Mouse (Mus musculus): ENCODE results near the gene Limch1.
A peak's percentile ranks its signal among the peaks of the same experiment; 100 is the strongest.

The Limch1 gene

DNA sequence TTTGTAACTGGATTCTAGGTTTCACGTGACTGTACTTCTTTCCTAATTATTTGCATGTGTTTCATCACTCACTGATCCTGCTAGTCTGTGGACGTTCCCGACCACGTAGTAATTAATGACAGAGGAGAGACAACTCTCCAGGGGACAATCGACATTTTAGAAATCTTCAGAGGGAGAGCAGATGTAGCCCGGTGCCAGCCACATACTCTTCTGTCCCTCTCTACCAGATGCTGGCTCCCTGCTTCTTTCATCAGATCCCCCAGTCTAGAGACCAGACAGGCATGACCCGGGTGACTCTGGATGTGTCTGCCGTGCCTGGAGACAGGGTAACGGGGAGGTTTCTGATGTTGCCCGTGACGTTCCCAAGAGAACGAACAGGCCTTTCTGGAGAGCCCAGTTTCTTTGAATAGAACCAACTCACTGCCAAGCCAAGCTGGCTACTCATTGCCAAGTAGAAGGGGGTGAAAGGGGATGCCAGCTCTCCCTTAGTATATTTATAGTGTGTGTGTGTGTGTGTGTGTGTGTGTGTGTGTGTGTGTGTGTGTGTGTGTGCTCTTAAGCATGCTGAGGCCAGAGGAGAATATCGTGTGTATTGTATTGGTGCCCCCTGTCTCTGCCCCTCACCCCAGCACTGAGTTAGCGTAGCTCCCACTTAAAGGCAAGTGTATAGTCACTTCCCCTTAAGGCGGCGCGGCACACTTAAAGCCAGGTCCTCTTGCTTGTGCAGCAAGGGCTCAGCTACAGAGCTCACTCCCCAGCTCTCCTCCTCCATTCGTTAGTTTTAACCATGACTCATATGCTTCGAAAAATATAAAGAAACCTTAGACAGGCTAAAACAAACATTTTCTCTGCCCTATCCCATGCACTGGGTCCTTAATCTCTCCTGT, 233.9 kb downstream of the Limch1 start:
- DNase-seq (ENCODE audit: low spot score) = no peak

GRCm38 (mm10) chr5:66980862-66981261, 235.2 kb downstream of the Limch1 start:
- DNase-seq (ENCODE audit: low spot score) = no peak

DNA sequence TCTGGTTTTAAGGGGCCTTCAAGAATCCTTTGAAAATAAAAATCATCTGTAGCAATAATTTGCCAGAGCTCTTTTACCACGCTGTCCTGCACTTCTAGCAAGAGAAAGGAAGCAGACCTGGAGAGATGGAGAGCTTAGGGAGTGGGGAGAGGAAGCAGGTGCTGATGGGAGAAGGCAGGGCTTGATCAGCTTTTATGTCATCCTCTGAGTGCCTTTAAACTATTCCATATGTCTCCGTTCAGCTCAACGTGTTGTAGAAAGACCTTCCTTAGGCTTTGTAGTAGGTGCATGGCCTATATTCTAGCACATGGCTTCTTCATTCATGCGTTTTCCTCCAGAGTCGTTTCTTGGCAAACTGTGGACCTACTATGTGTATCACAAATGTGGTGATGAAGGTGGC, 237.5 kb downstream of the Limch1 start:
- no peak for DNase-seq (ENCODE audit: low spot score)

GRCm38 (mm10) chr5:66988926-66989325, 243.3 kb downstream of the Limch1 start:
- DNase-seq (ENCODE audit: low spot score) = no peak

- no peak for DNase-seq (ENCODE audit: low spot score)
These were observed 243.9 kb downstream of the Limch1 start for GRCm38 (mm10) chr5:66989531-66989930.

- DNase-seq (ENCODE audit: low spot score) = no peak
These were observed 246.8 kb downstream of the Limch1 start for GRCm38 (mm10) chr5:66992401-66992800.

- no peak for DNase-seq (ENCODE audit: low spot score)
These were observed 247.4 kb downstream of the Limch1 start for GRCm38 (mm10) chr5:66993076-66993475.

DNA sequence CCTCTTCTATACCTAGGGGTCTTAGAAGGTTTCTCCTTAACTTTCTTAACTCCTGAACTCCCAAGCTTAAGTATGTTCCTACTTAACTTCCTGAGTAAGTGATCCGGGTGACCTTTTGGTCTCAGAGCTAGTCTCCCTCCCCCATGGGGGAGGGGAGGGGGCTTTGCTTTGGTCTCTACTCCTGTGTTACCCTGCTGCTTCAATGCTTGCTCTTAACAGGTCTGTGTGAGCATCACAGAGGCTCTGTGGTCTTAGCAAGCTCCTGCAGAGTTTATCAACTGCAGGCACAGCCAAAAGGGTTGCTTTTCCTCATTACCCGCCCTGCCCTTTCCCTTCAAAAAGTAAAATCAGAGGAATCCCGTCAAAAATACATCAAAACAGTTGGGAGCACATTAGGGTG, 250.5 kb downstream of the Limch1 start:
- DNase-seq (ENCODE audit: low spot score) = no peak

DNA sequence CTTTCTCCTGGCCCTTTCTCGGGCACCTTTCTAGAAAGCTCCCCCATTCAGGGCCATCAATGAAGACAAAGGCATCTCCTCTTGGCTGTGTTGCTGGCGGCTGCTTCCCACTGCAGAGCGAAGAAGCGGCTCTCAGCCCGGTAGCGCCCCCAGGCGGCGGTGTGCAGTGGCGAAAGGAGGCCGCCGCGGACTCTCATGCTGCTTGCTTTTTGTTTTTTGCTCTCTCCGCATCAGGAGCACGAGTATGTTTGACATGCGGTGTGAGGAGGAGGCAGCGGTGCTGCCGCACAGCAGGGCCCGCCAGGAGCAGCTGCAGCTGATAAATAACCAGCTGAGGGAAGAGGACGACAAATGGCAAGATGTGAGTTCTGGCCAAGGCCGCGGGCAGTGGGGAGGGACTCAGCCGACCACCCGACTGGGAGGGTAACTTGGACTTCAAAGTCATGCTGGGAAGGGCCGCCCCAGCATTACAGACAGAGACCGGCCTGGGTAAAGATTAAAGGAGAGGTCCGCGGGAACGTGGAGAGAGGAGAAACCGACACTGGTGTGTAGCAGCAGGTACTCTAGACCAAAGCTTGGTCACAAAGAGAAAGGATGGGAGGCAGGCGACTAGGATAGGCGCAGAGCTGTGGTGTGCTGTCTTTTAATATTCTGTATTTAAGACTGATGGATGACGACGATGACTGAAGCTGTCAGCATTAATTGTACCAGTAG, 251.4 kb downstream of the Limch1 start:
- peak; percentile 26 for DNase-seq (ENCODE audit: low spot score)

DNA sequence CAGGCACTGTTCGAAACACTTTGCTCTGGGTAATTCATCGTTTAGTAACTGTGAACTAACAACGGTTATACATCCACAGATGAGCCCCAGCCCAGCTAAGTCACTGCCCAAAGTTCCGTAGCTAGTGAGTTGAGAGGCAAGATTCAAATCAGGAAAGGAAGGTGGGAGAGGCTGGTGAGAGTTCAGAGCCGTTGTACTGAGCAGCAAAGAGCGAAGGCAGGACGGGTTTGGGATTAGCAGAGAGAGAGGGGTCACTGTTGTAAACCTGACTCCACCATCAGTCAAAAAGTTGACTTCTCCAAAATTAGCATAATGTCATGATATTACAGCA, 251.9 kb downstream of the Limch1 start:
- no peak for DNase-seq (ENCODE audit: low spot score)

DNA sequence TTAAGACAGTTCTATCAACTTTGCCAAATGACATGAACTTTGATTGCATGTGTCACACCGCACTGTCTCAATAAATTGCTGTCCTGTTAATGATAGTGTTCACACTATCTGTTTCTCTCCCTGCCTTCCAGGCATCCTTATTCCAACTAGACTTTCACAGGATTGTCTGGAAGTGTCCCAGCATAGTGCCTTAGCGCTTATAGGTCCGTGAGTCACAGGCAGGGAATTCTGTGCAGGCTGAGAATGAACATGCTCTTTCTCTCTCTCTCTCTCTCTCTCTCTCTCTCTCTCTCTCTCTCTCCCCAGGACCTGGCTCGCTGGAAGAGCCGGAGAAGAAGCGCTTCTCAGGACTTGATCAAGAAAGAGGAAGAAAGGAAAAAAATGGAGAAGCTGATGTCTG, 252.7 kb downstream of the Limch1 start:
- DNase-seq (ENCODE audit: low spot score) = no peak

DNA sequence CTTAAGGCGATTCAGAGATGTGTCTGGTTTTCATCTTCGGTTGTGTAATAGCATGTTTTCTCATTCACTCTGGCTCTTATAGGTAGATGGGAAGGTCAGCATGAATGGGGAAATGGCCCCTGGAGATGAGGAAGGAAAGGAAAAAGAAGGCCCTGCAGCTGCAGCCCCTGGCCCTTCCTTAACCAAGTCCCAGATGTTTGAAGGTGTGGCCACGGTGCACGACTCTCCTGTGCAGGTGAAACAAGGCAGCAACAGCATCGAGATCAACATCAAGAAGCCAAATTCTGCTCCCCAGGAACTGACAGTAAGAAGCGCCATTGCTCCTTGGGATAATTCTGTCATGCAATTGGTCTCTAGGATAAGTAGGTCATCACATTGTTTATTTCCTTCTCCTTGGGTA, 256.7 kb downstream of the Limch1 start:
- DNase-seq (ENCODE audit: low spot score) = no peak

- DNase-seq (ENCODE audit: low spot score) = no peak
These were observed 259.0 kb downstream of the Limch1 start for GRCm38 (mm10) chr5:67004619-67005018.

- no peak for DNase-seq (ENCODE audit: low spot score)
These were observed 265.6 kb downstream of the Limch1 start for GRCm38 (mm10) chr5:67011043-67011870.

DNA sequence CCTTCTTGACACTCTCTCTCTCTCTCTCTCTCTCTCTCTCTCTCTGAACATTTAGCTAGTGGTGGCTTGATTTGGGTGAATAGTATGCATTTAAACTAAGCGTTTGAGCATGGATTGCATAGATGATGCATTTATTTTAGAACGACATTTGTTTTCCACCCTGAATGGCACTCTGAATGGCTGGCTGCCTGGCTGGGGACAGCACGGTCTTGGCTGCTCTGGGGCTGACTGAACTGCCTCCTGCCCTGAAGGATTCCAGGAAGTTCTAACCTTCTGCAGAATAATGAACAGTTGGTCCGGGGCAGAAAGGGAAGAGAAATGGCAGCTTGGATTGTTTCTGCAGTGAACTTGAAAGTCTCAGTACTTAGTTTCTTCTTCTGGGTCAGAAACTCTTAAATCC, 266.4 kb downstream of the Limch1 start:
- DNase-seq (ENCODE audit: low spot score) = no peak

DNA sequence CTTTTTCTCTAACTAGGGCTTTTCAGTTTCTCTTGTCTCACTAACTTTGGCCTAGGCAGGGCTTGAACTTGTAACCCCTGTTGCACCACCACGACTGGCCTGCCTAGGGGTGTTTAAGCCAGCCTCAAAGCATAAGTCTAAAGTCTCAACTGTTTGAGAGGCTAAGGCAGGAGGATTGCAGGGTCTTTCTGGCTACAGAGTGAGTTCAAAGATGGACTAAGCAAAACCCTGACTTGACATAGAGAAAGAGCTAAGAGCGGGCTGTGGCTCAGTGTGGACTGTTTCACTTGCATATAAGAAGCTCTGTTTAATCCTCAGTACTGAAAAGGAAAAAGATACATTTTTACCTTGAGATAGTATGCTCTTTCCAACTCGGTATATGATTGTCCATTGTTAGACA, 268.3 kb downstream of the Limch1 start:
- no peak for DNase-seq (ENCODE audit: low spot score)

DNA sequence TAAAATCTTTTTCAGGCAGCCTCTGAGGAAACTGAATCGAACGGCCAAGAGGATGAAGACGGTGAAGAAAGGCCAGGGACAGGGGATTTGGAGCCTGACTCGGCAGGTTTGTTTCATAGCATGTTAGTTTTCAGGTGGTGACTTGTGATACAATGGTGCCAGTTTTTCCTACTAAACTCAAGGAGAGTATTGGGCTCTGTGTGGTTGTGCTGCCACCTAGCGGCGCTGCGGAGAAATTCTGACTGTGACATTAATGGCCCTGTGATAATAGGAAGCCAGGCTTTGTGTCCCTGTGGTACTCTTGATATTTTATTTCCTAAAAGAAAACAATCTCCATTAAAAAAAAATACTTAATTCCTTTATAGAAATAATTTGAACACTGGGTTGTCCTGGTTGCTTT, 270.8 kb downstream of the Limch1 start:
- peak; percentile 19 for DNase-seq (ENCODE audit: low spot score)

DNA sequence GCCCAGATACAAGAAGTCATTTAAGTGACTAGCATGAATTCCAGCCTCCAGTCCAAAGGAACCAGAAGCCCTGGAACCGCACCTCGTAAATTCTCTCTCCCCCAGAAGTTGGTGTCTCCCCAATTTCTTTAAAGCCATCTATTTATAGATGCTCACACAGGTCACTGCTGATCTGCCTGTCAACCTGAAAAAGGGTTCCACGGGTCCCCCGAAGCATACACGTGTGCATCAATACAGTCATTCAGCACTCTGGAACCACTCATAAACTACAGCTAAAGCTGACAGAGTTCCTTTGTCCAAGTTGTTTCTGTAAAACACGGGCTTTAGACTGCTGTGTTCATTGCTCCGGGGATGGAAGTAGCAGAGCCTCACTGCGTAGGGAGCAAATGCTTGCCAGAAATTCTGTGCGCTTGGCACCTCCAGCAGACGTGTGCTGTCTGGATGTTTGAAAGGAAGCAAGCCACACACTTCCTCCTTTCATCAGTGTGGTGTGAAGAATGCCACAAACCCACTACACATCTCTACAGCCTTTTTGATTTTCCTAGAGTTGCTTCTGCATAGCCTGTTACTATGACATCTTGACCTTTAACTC, 278.9 kb downstream of the Limch1 start:
- DNase-seq (ENCODE audit: low spot score) = no peak

- DNase-seq (ENCODE audit: low spot score) = no peak
These were observed 279.5 kb downstream of the Limch1 start for GRCm38 (mm10) chr5:67025095-67025494.

- no peak for DNase-seq (ENCODE audit: low spot score)
These were observed 280.0 kb downstream of the Limch1 start for GRCm38 (mm10) chr5:67025581-67025980.

DNA sequence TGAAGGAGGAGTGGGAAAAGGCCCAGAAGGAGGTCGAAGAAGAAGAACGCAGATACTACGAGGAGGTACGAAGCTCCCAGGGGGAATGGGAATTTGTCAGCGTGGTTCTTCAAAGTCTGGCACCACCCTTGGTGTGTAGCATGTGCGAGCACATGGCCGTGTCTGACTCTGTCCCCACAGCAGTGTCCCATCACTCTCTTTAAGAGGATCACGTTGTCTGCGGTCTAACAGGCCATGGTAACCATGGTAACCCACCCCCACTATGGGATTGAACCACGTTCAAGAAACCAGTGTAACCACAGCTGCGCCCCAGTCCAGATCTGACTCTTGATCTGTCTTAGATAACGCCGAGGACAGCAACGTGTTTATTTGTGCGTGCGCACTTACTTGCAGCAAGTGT, 283.2 kb downstream of the Limch1 start:
- DNase-seq (ENCODE audit: low spot score) = no peak

GRCm38 (mm10) chr5:67029946-67030345, 284.3 kb downstream of the Limch1 start:
- DNase-seq (ENCODE audit: low spot score) = no peak
